Mouse (Mus musculus): ENCODE data around the gene Fam222a.
A peak's percentile ranks its signal among the peaks of the same experiment; 100 is the strongest.

Gene Fam222a

GRCm38 (mm10) chr5:114614863-114615262 lies 47.0 kb downstream of the Fam222a start:
- no peak for DNase-seq

- DNase-seq = no peak
Measured at GRCm38 (mm10) chr5:114616336-114617061, 48.7 kb downstream of the Fam222a start.

- no peak for DNase-seq
Measured at GRCm38 (mm10) chr5:114617809-114618208, 50.0 kb downstream of the Fam222a start.

- peak; percentile 87 for DNase-seq
Measured at GRCm38 (mm10) chr5:114618851-114619250, 51.0 kb downstream of the Fam222a start.

GRCm38 (mm10) chr5:114620305-114620704 lies 52.5 kb downstream of the Fam222a start:
- peak; percentile 17 for DNase-seq

- DNase-seq = peak; percentile 74
Measured at GRCm38 (mm10) chr5:114625590-114625989, 57.8 kb downstream of the Fam222a start.

- DNase-seq = peak; percentile 31
Measured at GRCm38 (mm10) chr5:114631336-114631735, 63.5 kb downstream of the Fam222a start.

- no peak for DNase-seq
Measured at GRCm38 (mm10) chr5:114636091-114636490, 68.3 kb downstream of the Fam222a start.

- DNase-seq = peak; percentile 93
Measured at GRCm38 (mm10) chr5:114638769-114639644, 71.2 kb downstream of the Fam222a start.

- DNase-seq = no peak
Measured at GRCm38 (mm10) chr5:114639645-114639957, 71.8 kb downstream of the Fam222a start.

GRCm38 (mm10) chr5:114640809-114641208 lies 73.0 kb downstream of the Fam222a start:
- DNase-seq = no peak

- DNase-seq = no peak
Measured at GRCm38 (mm10) chr5:114644918-114645317, 77.1 kb downstream of the Fam222a start.

- DNase-seq = no peak
Measured at GRCm38 (mm10) chr5:114645916-114646315, 78.1 kb downstream of the Fam222a start.

GRCm38 (mm10) chr5:114647211-114647974 lies 79.6 kb downstream of the Fam222a start:
- DNase-seq = peak; percentile 51

GRCm38 (mm10) chr5:114648728-114649311 lies 81.0 kb downstream of the Fam222a start:
- peak; percentile 34 for DNase-seq

- DNase-seq = no peak
Measured at GRCm38 (mm10) chr5:114651002-114651401, 83.2 kb downstream of the Fam222a start.

- DNase-seq = no peak
Measured at GRCm38 (mm10) chr5:114651449-114651848, 83.6 kb downstream of the Fam222a start.

GRCm38 (mm10) chr5:114653656-114654437 lies 86.0 kb downstream of the Fam222a start:
- peak; percentile 24 for DNase-seq

GRCm38 (mm10) chr5:114655721-114656120 lies 87.9 kb downstream of the Fam222a start:
- no peak for DNase-seq

- DNase-seq = no peak
Measured at GRCm38 (mm10) chr5:114656305-114656704, 88.5 kb downstream of the Fam222a start.

GRCm38 (mm10) chr5:114657426-114657825 lies 89.6 kb downstream of the Fam222a start:
- no peak for DNase-seq

GRCm38 (mm10) chr5:114658255-114658654 lies 90.4 kb downstream of the Fam222a start, which contains the start of gene Trpv4:
Trpv4 (minus strand) TSS chr5:114658421.
- no peak for DNase-seq
